Mouse (Mus musculus) liver, embryonic 16.5 days (tissue): ENCODE data around the gene Wnt3a. TPM values are rescaled to one million over a fixed set of nuclear protein-coding genes. Genes with fewer than 3 reads are reported as not detected.

Source experiments
- ATAC-seq: fragments of 200-750 bp; cut with Nextera tagmentation; 2 replicates; pipeline ENCODE4 v1.8.0; 2017; ENCODE audit warnings: low read depth, mild to moderate bottlenecking, moderate number of reproducible peaks, moderate library complexity
- H3K27ac ChIP-seq: fragments of 300-500 bp; sonication (generic); 2 replicates; pipeline ENCODE4 v1.5.1; 2014; ENCODE audit warnings: mild to moderate bottlenecking, low read length
- H3K27me3 ChIP-seq: fragments of 300-500 bp; sonication (generic); 2 replicates; pipeline ENCODE4 v1.6.1; 2014; ENCODE audit warnings: low read depth, low read length, mixed read lengths; ENCODE audit not compliant: control insufficient read depth, insufficient read depth
- H3K36me3 ChIP-seq: fragments of 300-500 bp; sonication (generic); 2 replicates; pipeline ENCODE4 v1.6.1; 2014; ENCODE audit warnings: mild to moderate bottlenecking; ENCODE audit not compliant: control insufficient read depth, insufficient read depth
- H3K4me1 ChIP-seq: fragments of 300-500 bp; sonication (generic); 2 replicates; pipeline ENCODE4 v1.6.1; 2014; ENCODE audit warnings: low read depth, low read length, mixed read lengths; ENCODE audit not compliant: control insufficient read depth
- H3K4me2 ChIP-seq: fragments of 300-500 bp; sonication (generic); 2 replicates; pipeline ENCODE4 v1.6.1; 2014; ENCODE audit warnings: low read depth, low read length, mixed read lengths
- H3K4me3 ChIP-seq: fragments of 300-500 bp; sonication (generic); 2 replicates; pipeline ENCODE4 v1.5.1; 2014; ENCODE audit warnings: low read depth, mild to moderate bottlenecking, low read length
- H3K9ac ChIP-seq: fragments of 300-500 bp; sonication (generic); 2 replicates; pipeline ENCODE4 v1.6.1; 2014; ENCODE audit warnings: low read depth, low read length
- H3K9me3 ChIP-seq: fragments of 300-500 bp; sonication (generic); replicated peaks from 2 replicates; pipeline ENCODE4 v1.6.1; 2016; ENCODE audit warnings: low read length; ENCODE audit not compliant: control insufficient read depth
- WGBS: fragments of 180-500 bp; shearing (Covaris S2); extraction: QIAGEN DNeasy Blood & Tissue Kit; methylation state at CpG from one replicate; pipeline ENCODE4 v1.1.7; 2014; ENCODE audit not compliant: insufficient replicate concordance; 5-methylcytosine and 5-hydroxymethylcytosine counted together
- microRNA-seq: library from miRNA; unstranded; fragments of <30 nt; microRNA quantifications from one replicate; pipeline ENCODE4, GENCODE M21; 2016
- polyA plus RNA-seq: library from polyadenylated mRNA; unstranded; fragments of >200 nt; fragmentation: Nextera tagmentation; extraction: Ambion mirVana; gene quantifications from 2 replicates; pipeline ENCODE4 v1.2.1, GENCODE M21; 2015

The Wnt3a gene
- polyA plus RNA-seq, 1 experiment from 2014 or later = not detected

GRCm38 (mm10) chr11:59210020-59210419 is 80.5 kb downstream of the Wnt3a start:
- Histone ChIP-seq H3K27me3 (no peaks in the 10 kb centered on the region), H3K4me2 (no peak overlapping the region), H3K36me3 (peaks cover 40% of the 10 kb centered on the region), H3K4me3 (no peak overlapping the region), H3K9me3 (no peaks in the 10 kb centered on the region), H3K9ac (no peak overlapping the region), H3K4me1 (peaks cover 29% of the 10 kb centered on the region), H3K27ac (no peak overlapping the region)
- 86% methylated on average over 4 of the region's 4 CpGs for WGBS
- no peak for ATAC-seq

- Histone ChIP-seq H3K9ac (no peak overlapping the region), H3K36me3 (peaks cover 36% of the 10 kb centered on the region), H3K27ac (peak overlapping the region; percentile 95; the same call in 1 of the 2 replicates), H3K4me1 (peaks cover 29% of the 10 kb centered on the region), H3K9me3 (no peaks in the 10 kb centered on the region), H3K4me2 (peak overlapping the region; percentile 92), H3K4me3 (peak overlapping the region; percentile 99), H3K27me3 (no peaks in the 10 kb centered on the region)
- 67% methylated on average over 5 of the region's 5 CpGs for WGBS
- no peak for ATAC-seq
These were observed 81.0 kb downstream of the Wnt3a start for GRCm38 (mm10) chr11:59209580-59209979.

GRCm38 (mm10) chr11:59209003-59209441 is 81.5 kb downstream of the Wnt3a start:
- Histone ChIP-seq H3K27ac (peak overlapping the region; percentile 95), H3K27me3 (no peaks in the 10 kb centered on the region), H3K9ac (peak overlapping the region; percentile 96), H3K36me3 (peaks cover 35% of the 10 kb centered on the region), H3K4me2 (peak overlapping the region; percentile 92), H3K4me3 (peak overlapping the region; percentile 99), H3K4me1 (peaks cover 29% of the 10 kb centered on the region), H3K9me3 (no peaks in the 10 kb centered on the region)
- ATAC-seq = peak; percentile 74
- WGBS = 9% methylated on average over 18 of the region's 18 CpGs

GRCm38 (mm10) chr11:59208153-59208831 is 82.3 kb downstream of the Wnt3a start, which contains the start of gene 2310033P09Rik:
Gene 2310033P09Rik, plus strand, starts transcription at chr11:59208321.
- ATAC-seq = peak; percentile 84
- Histone ChIP-seq H3K9ac (peak within 1 kb of the TSS; percentile 96), H3K9me3 (no peaks in the 10 kb centered on the region), H3K4me2 (peak within 1 kb of the TSS; percentile 92), H3K4me3 (peak within 1 kb of the TSS; percentile 99), H3K36me3 (peaks cover 35% of the 10 kb centered on the region), H3K27me3 (no peaks in the 10 kb centered on the region), H3K4me1 (peaks cover 29% of the 10 kb centered on the region), H3K27ac (peak within 1 kb of the TSS; percentile 95)
- WGBS = under 1% methylated on average over 67 of the region's 67 CpGs

GRCm38 (mm10) chr11:59202081-59202995 is 88.2 kb downstream of the Wnt3a start, which contains the start of gene Mrpl55:
Gene Mrpl55, plus strand, starts transcription at chr11:59202486.
- Histone ChIP-seq H3K4me1 (peaks cover 23% of the 10 kb centered on the region), H3K9me3 (no peaks in the 10 kb centered on the region), H3K27ac (peak within 1 kb of the TSS; percentile 88), H3K9ac (peak within 1 kb of the TSS; percentile 83), H3K4me3 (peak within 1 kb of the TSS; percentile 93), H3K4me2 (peak within 1 kb of the TSS; percentile 96), H3K27me3 (no peaks in the 10 kb centered on the region), H3K36me3 (peaks cover 7% of the 10 kb centered on the region)
- under 1% methylated on average over 63 of the region's 63 CpGs for WGBS
- ATAC-seq = peak; percentile 94

GRCm38 (mm10) chr11:59201216-59202002 is 89.1 kb downstream of the Wnt3a start:
- ATAC-seq = no peak
- WGBS = 11% methylated on average over 16 of the region's 16 CpGs
- Histone ChIP-seq H3K9ac (peak overlapping the region; percentile 83), H3K4me2 (peak overlapping the region; percentile 96), H3K27ac (peak overlapping the region; percentile 88), H3K4me3 (peak overlapping the region; percentile 93), H3K9me3 (no peaks in the 10 kb centered on the region), H3K4me1 (peaks cover 22% of the 10 kb centered on the region), H3K36me3 (peaks cover 7% of the 10 kb centered on the region; the same call in 1 of the 2 replicates), H3K27me3 (no peaks in the 10 kb centered on the region)

Small RNA genes within 50 kb of the gene (microRNA-seq; reads per million reads assigned to microRNA genes)
- gene Gm24756 = not detected

Other genes with a start within 250 kb of the Wnt3a start
- 0.12 and 0.34 TPM in 2 replicates for gene Obscn, start 154.3 kb downstream of the Wnt3a start, polyA plus RNA-seq
- gene Iba57, start 127.0 kb downstream of the Wnt3a start, polyA plus RNA-seq = 12.8 and 13.3 TPM in 2 replicates
- 0.08 and 0.20 TPM in 2 replicates for gene Gjc2, start 107.5 kb downstream of the Wnt3a start, polyA plus RNA-seq
- gene Guk1, start 98.5 kb downstream of the Wnt3a start, polyA plus RNA-seq = 55.0 TPM in 2 replicates
- 43.1 and 44.3 TPM in 2 replicates for gene Mrpl55, start 88.3 kb downstream of the Wnt3a start, polyA plus RNA-seq
- gene 2310033P09Rik, start 82.4 kb downstream of the Wnt3a start, polyA plus RNA-seq = 14.6 and 15.1 TPM in 2 replicates
- gene Arf1, start 62.5 kb downstream of the Wnt3a start, polyA plus RNA-seq = 251 and 257 TPM in 2 replicates
- 0.22 and 0.32 TPM in 2 replicates for gene Wnt9a, start 16.2 kb upstream of the Wnt3a start, polyA plus RNA-seq
- not detected in 2 replicates for gene Prss38, start 84.9 kb upstream of the Wnt3a start, polyA plus RNA-seq
- 3.4 and 3.7 TPM in 2 replicates for gene Jmjd4, start 159.3 kb upstream of the Wnt3a start, polyA plus RNA-seq
- gene Snap47, start 160.4 kb upstream of the Wnt3a start, polyA plus RNA-seq = 26.3 and 28.7 TPM in 2 replicates
- 1.0 and 1.4 TPM in 2 replicates for gene Zfp867, start 181.7 kb upstream of the Wnt3a start, polyA plus RNA-seq
- gene Zkscan17, start 236.0 kb upstream of the Wnt3a start, polyA plus RNA-seq = 4.5 and 4.8 TPM in 2 replicates